Mouse (Mus musculus) erythroblast, embryonic 14.5 days (primary cell): Measurements from ENCODE around the gene Tlr8. TPM values are rescaled to one million over a fixed set of nuclear protein-coding genes. Genes with fewer than 3 reads are reported as not detected.

Experiments used
- H3K27me3 ChIP-seq: 2 replicates; pipeline ENCODE4 v1.6.1; 2012; ENCODE audit warnings: inconsistent platforms; ENCODE audit not compliant: control insufficient read depth
- H3K36me3 ChIP-seq: 2 replicates; pipeline ENCODE4 v1.6.1; 2012; ENCODE audit warnings: mild to moderate bottlenecking, inconsistent platforms; ENCODE audit not compliant: control insufficient read depth
- H3K4me1 ChIP-seq: 2 replicates; pipeline ENCODE4 v1.6.1; 2012; ENCODE audit warnings: inconsistent platforms; ENCODE audit not compliant: control insufficient read depth
- H3K4me3 ChIP-seq: replicated peaks from 2 replicates; pipeline ENCODE3; 2012; ENCODE audit warnings: moderate library complexity, mild to moderate bottlenecking, inconsistent platforms
- H3K9me3 ChIP-seq: 2 replicates; pipeline ENCODE4 v1.6.1; 2012; ENCODE audit warnings: low read length, inconsistent platforms, mixed read lengths; ENCODE audit not compliant: control insufficient read depth
- GATA1 ChIP-seq: IDR thresholded peaks from 2 replicates; pipeline ENCODE4 v1.6.1; 2012; ENCODE audit warnings: low read length, inconsistent platforms, mixed read lengths
- TAL1 ChIP-seq: IDR thresholded peaks from 3 replicates; pipeline ENCODE4 v1.6.1; 2012; ENCODE audit warnings: low read length, inconsistent platforms, mixed read lengths
- polyA plus RNA-seq: library from polyadenylated mRNA; stranded (reverse); fragments of >175 nt; gene quantifications from 2 replicates; pipeline ENCODE4 v1.2.3, GENCODE M21; 2012

Gene Tlr8
- polyA plus RNA-seq, 1 experiment, result not detected

- no peak for TF ChIP-seq GATA1
- TF ChIP-seq TAL1, result no peak
- peak overlapping the region; percentile 54 for H3K4me3 ChIP-seq
- peaks cover 6% of the 10 kb centered on the region; the same call in 1 of the 2 replicates for H3K9me3 ChIP-seq
- no peaks in the 10 kb centered on the region for H3K36me3 ChIP-seq
- H3K27me3 ChIP-seq, result peaks cover 38% of the 10 kb centered on the region
- peaks cover 5% of the 10 kb centered on the region for H3K4me1 ChIP-seq
Observed at GRCm38 (mm10) chrX:167208506-167208820, 55.7 kb downstream of the Tlr8 start.

DNA sequence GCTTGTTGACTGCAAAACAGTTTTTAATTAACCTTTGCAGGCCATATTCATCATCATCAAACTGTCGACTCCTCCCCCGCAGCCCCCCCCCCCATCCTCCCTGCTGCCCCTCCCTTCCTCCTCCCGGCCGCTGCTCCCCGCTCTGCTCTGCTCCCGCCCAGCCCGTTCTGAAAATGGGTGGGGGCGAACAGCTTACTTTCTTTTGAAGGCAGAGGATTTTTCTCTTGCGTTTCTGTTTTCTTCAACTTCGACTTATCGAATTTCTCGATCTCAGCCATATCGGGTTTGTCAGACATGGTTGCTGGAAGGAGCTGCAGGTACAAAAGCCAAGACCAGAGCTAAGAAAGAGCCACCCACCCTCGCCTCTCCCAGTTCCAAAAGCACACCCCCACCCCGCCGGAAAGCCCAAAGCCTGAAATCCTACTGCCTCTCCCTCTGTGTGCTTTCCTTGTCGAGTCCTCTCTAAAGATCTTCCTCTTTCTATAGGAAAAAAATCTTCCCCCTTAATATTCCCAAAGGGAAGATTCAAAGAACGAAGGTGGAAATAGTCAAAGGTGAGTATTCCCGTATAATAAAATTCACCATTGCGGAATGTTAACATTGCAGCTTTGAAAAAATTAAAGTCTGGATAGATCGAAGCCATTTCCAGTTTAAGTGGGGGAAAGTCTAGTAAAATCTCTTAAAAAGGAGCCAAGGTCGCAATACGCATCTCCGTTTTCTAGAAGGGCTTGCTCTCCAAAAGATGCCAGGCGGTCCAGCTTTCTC is 56.2 kb downstream of the Tlr8 start:
- peaks cover 5% of the 10 kb centered on the region for H3K4me1 ChIP-seq
- TF ChIP-seq TAL1, result no peak
- no peak for TF ChIP-seq GATA1
- peaks cover 6% of the 10 kb centered on the region; the same call in 1 of the 2 replicates for H3K9me3 ChIP-seq
- peaks cover 38% of the 10 kb centered on the region for H3K27me3 ChIP-seq
- no peaks in the 10 kb centered on the region for H3K36me3 ChIP-seq
- peak overlapping the region; percentile 54 for H3K4me3 ChIP-seq

- no peaks in the 10 kb centered on the region for H3K36me3 ChIP-seq
- H3K4me1 ChIP-seq, result peaks cover 5% of the 10 kb centered on the region
- H3K9me3 ChIP-seq, result peaks cover 6% of the 10 kb centered on the region; the same call in 1 of the 2 replicates
- H3K27me3 ChIP-seq, result peaks cover 38% of the 10 kb centered on the region
- no peak for TF ChIP-seq TAL1
- TF ChIP-seq GATA1, result no peak
- no peak overlapping the region for H3K4me3 ChIP-seq
Observed at GRCm38 (mm10) chrX:167205813-167206520, 58.2 kb downstream of the Tlr8 start.

DNA sequence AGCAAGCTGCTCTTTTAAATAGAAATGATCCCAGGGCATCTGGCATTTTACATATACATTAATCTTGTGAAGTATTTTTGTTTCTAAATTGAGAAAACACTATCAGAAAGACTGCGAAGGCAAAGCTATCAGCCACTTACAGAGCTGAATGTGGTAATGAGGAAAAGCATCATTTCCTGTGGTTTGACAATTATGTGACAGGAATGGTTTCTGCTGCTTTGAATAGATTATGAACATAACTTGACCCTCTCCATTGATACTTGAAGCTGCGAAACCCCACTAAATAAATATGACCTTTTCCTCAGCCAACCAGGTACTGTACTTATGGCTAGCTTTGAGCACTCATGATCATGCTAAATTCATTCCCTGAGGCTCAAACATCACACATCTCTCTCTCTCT is 62.8 kb downstream of the Tlr8 start:
- Histone ChIP-seq H3K36me3 (no peaks in the 10 kb centered on the region), H3K9me3 (no peaks in the 10 kb centered on the region), H3K4me3 (no peak overlapping the region), H3K4me1 (no peaks in the 10 kb centered on the region), H3K27me3 (no peaks in the 10 kb centered on the region)
- TF ChIP-seq GATA1, result no peak
- no peak for TF ChIP-seq TAL1

DNA sequence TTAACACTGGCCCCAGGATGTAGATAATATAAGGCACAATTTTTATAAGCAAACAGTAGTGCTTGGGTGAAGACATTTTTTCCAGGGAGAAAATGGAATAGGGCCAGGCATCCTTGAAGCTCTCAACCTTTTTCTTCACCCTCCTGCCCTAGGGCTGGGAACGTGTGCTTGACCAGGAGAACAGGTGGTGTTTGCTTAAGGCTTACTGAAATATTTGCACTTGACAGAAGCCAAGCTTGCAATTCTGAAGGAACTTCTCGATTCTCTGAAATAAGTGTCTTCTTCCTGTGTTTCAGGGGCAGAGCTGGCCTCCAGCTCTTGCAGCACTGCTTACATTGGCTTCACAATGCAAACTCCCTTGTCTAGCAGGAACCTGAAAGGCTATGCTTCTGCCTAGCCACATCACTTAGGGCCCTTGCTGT is 68.9 kb downstream of the Tlr8 start:
- Histone ChIP-seq H3K27me3 (no peaks in the 10 kb centered on the region), H3K36me3 (no peaks in the 10 kb centered on the region), H3K4me3 (no peak overlapping the region), H3K4me1 (no peaks in the 10 kb centered on the region), H3K9me3 (no peaks in the 10 kb centered on the region)
- no peak for TF ChIP-seq TAL1
- TF ChIP-seq GATA1, result no peak

Other genes starting within 250 kb of the Tlr8 start
- 0.67 and 1.1 TPM in 2 replicates for gene Tmsb4x, start 55.0 kb downstream of the Tlr8 start, polyA plus RNA-seq
- not detected in 2 replicates for gene Tlr7, start 66.2 kb upstream of the Tlr8 start, polyA plus RNA-seq
- 0.24 and 0.42 TPM in 2 replicates for gene Prps2, start 118.4 kb upstream of the Tlr8 start, polyA plus RNA-seq